Mouse (Mus musculus): ENCODE data around the gene Nr3c2. TPM values are rescaled to one million over a fixed set of nuclear protein-coding genes. Genes with fewer than 3 reads are reported as not detected.
A peak's percentile ranks its signal among the peaks of the same experiment; 100 is the strongest.

The Nr3c2 gene
- total RNA-seq, 2 experiments from 2014 or later = 34.8 to 37.4 TPM

DNA sequence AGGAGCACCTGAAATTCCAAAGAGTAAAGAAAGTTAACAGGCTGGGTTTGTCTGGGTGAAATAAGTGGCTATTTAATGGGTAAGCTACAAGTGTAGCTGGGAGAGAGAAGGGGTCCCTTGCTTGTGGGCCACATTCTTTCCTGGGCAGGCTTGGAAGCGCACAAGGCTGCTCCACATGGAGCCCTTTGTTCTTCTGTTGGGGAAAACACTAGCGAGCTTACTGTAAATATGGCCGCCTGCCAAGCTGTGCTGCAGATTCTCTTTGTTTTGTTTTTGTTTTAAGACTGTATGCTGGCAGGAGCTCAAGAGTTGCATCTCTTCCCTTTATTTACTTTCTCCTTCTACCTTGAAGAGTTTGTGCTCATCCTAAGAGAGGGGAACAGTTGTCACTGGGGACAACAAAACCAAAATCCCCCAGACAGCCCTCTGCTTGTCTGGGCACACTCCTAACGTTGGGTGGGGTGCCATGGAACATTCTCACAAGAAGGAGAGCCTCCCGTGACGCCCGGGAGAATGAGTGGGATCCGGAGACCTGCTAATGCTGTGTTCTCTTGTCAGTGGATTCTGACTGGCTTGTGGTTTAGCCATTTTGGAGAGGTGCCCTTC lies 73.8 kb downstream of the Nr3c2 start:
- no peak overlapping the region for H3K4me3 ChIP-seq
- TF ChIP-seq CTCF (IDR thresholded peaks at IDR 0.05) = no peak
- H3K27ac ChIP-seq = no peak overlapping the region
- DNase-seq (ENCODE audit: extremely low spot score in 1 of 2, low spot score in 2 of 2) = no peak
- intact Hi-C loops (cut with DNase I) = loop anchor here (5.0 kb wide), 1 partner anchor 71 kb away; no protein-coding TSS in a partner anchor

- TF ChIP-seq CTCF (IDR thresholded peaks at IDR 0.05) = no peak
- Histone ChIP-seq H3K27ac (no peak overlapping the region), H3K4me3 (no peak overlapping the region)
- no peak for DNase-seq (ENCODE audit: extremely low spot score in 1 of 2, low spot score in 2 of 2)
- intact Hi-C loops (cut with DNase I) = no loop called here
Measured at GRCm38 (mm10) chr8:76977907-76978306, 78.7 kb downstream of the Nr3c2 start.

DNA sequence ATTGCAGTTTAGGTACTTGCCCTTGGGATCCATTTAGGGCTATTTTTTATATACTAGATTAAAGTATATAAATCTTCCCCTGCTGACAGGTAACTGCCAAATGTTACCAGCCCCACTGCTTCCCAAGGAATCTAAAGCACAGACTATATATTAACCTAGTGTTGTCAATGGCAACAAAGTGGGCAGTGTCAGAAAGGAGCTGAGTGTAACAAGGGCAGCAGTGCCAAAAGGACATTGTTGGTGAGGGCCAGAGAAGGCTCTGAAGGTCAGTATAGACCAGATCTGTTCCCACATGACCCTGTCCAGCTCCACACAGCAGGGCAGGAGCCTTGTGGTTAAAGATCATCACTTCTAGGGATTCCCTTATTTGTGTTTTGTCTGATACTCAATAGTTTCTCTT lies 84.8 kb downstream of the Nr3c2 start:
- Histone ChIP-seq H3K27ac (no peak overlapping the region), H3K4me3 (no peak overlapping the region)
- intact Hi-C loops (cut with DNase I) = no loop called here
- DNase-seq (ENCODE audit: extremely low spot score in 1 of 2, low spot score in 2 of 2) = no peak
- TF ChIP-seq CTCF (IDR thresholded peaks at IDR 0.05) = no peak

- intact Hi-C loops (cut with DNase I) = no loop called here
- no peak overlapping the region for H3K27ac ChIP-seq
- no peak for DNase-seq (ENCODE audit: extremely low spot score in 1 of 2, low spot score in 2 of 2)
- no peak overlapping the region for H3K4me3 ChIP-seq
- no peak for TF ChIP-seq CTCF (IDR thresholded peaks at IDR 0.05)
Measured at GRCm38 (mm10) chr8:76984851-76985250, 85.6 kb downstream of the Nr3c2 start.

DNA sequence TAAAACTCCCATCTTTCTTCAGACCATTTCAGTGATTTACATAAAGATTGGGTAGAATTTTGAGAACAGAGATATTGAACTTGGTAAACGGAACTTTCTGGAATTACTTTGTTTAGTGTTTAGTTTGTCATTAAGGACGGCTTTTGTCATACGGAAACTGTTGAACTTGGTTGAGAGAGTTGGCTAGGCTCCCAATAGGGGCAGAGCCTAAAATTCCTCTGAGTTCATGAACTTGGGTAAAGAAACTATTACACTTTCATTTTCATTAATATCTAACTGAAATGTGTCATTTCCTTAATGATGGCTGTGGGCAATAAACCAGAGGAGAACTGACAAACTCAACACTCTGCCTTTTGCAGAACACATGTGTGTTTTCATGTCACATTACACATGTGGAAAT lies 88.6 kb downstream of the Nr3c2 start:
- no peak overlapping the region for H3K4me3 ChIP-seq
- no peak overlapping the region for H3K27ac ChIP-seq
- TF ChIP-seq CTCF (IDR thresholded peaks at IDR 0.05) = no peak
- no peak for DNase-seq (ENCODE audit: extremely low spot score in 1 of 2, low spot score in 2 of 2)
- intact Hi-C loops (cut with DNase I) = no loop called here

- Histone ChIP-seq H3K27ac (no peak overlapping the region), H3K4me3 (no peak overlapping the region)
- no peak for TF ChIP-seq CTCF (IDR thresholded peaks at IDR 0.05)
- DNase-seq (ENCODE audit: extremely low spot score in 1 of 2, low spot score in 2 of 2) = no peak
- intact Hi-C loops (cut with DNase I) = no loop called here
Measured at GRCm38 (mm10) chr8:76998276-76998675, 99.0 kb downstream of the Nr3c2 start.

GRCm38 (mm10) chr8:77009425-77009824 lies 110.2 kb downstream of the Nr3c2 start:
- H3K27ac ChIP-seq = no peak overlapping the region
- no peak for TF ChIP-seq CTCF (IDR thresholded peaks at IDR 0.05)
- no peak overlapping the region for H3K4me3 ChIP-seq
- intact Hi-C loops (cut with DNase I) = no loop called here
- DNase-seq (ENCODE audit: extremely low spot score in 1 of 2, low spot score in 2 of 2) = no peak

- Histone ChIP-seq H3K27ac (no peak overlapping the region), H3K4me3 (no peak overlapping the region)
- no peak for TF ChIP-seq CTCF (IDR thresholded peaks at IDR 0.05)
- no peak for DNase-seq (ENCODE audit: extremely low spot score in 1 of 2, low spot score in 2 of 2)
- intact Hi-C loops (cut with DNase I) = no loop called here
Measured at GRCm38 (mm10) chr8:77011985-77012384, 112.7 kb downstream of the Nr3c2 start.

- DNase-seq (ENCODE audit: extremely low spot score in 1 of 2, low spot score in 2 of 2) = no peak
- no peak overlapping the region for H3K27ac ChIP-seq
Measured at GRCm38 (mm10) chr8:77012641-77013040, 113.4 kb downstream of the Nr3c2 start.

DNA sequence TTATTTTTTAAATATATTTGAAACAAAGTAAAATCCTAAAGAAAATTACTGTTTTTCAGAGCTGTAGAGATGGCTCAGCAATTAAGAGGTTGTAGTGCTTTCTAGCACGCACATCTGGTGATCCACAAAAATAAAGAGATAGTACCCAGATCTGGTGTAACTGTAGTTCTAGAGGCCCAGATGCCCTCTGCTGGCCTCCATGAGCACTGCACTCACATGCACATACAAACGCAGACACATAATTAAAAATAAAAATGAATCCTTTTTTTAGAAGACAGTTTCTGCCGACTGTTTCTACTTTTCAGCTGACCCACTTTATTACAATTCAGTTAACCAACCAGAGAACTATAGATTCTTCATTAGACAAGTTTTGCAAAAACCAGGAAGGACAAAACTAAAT lies 117.5 kb downstream of the Nr3c2 start:
- Histone ChIP-seq H3K27ac (no peak overlapping the region), H3K4me3 (no peak overlapping the region)
- DNase-seq (ENCODE audit: extremely low spot score in 1 of 2, low spot score in 2 of 2) = no peak
- intact Hi-C loops (cut with DNase I) = no loop called here
- peak; percentile 36 for TF ChIP-seq CTCF (IDR thresholded peaks at IDR 0.05)

More at GRCm38 (mm10) chr8:77012641-77013040, 113.4 kb downstream of the Nr3c2 start:
- intact Hi-C loops (cut with DNase I) = no loop called here
- no peak overlapping the region for H3K4me3 ChIP-seq
- TF ChIP-seq CTCF (IDR thresholded peaks at IDR 0.05) = no peak

DNA sequence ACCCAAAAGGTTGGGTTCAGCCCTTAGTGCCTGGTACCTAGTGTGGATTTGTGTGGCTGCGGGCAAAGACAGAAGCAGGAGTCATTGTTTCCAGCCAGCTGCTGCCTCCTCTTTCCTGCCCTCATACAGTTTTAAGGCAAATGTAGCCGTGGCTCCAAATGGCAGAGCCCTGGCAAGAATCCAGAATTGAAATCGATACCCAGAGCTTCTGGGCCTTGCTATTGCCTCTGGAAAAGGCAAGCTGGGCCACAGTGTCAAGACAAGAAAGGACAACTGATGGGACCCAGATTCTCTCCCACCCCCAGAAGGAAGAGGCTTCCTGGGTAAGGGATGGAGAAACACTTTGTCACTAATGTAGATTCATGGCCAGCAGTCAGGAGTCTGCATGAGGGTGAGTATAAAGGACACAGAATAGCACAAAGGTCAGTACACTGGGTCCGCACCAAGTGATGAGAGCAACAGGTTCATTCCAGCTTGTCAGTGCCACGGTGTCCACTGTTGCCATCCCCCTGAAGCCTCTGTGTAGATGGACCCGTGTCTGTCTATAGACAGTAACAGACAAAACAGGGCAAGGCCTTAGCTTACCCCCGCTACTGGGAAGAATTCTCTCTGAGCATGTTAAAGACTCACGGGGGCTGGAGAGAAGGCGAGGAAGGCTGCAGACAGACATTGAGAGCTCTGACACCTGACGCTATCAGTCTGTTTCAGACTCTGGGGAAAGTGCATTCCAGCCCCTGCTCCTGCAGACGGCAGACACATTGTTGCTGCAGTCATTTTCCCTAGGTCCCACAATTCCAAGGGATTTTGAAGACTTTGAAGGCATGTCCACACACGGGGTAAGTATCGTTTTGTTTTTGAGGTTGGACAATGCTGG lies 124.8 kb downstream of the Nr3c2 start:
- no peak for DNase-seq (ENCODE audit: extremely low spot score in 1 of 2, low spot score in 2 of 2)
- Histone ChIP-seq H3K27ac (no peak overlapping the region), H3K4me3 (no peak overlapping the region)
- TF ChIP-seq CTCF (IDR thresholded peaks at IDR 0.05) = no peak
- intact Hi-C loops (cut with DNase I) = no loop called here

- no peak for TF ChIP-seq CTCF (IDR thresholded peaks at IDR 0.05)
- Histone ChIP-seq H3K27ac (no peak overlapping the region), H3K4me3 (no peak overlapping the region)
- intact Hi-C loops (cut with DNase I) = no loop called here
- DNase-seq (ENCODE audit: extremely low spot score in 1 of 2, low spot score in 2 of 2) = no peak
Measured at GRCm38 (mm10) chr8:77031213-77031612, 132.0 kb downstream of the Nr3c2 start.
